Mouse (Mus musculus) bone marrow, adult 2 months (tissue): ENCODE data around the gene Acaa1a.

Experiments
- CTCF ChIP-seq: fragments of 200-500 bp; IDR thresholded peaks from 2 replicates; pipeline ENCODE4 v1.5.1; 2011; ENCODE audit warnings: low read length, control low read depth; ENCODE audit not compliant: control insufficient read depth, insufficient read depth
- POLR2A ChIP-seq: fragments of 200-500 bp; IDR thresholded peaks from 2 replicates; pipeline ENCODE4 v1.6.1; 2011; ENCODE audit warnings: low read depth, mild to moderate bottlenecking, control low read depth, low read length, borderline replicate concordance; ENCODE audit not compliant: control insufficient read depth

GRCm38 (mm10) chr9:119297696-119298095 lies 41.8 kb upstream of the Acaa1a start:
- TF ChIP-seq POLR2A (no peak), CTCF (no peak)
